Mouse (Mus musculus) heart, postnatal 36 days (tissue): ENCODE data around the gene Ctag2. TPM values are rescaled to one million over a fixed set of nuclear protein-coding genes. Genes with fewer than 3 reads are reported as not detected.

Experiments
- DNase-seq, 2 experiments: peaks; one replicate each; pipeline ENCODE4 v3.0.0; 2021 to 2022
- intact Hi-C: fragments of 180-260 bp; cut with DNase I; formaldehyde crosslinking; loops from one replicate; pipeline ENCODE4 v1.15.1; 2025
- total RNA-seq, 2 experiments: library from RNA; stranded (reverse); gene quantifications; 2 replicates each; pipeline ENCODE4 v1.2.3; 2021

Ctag2 gene
- total RNA-seq = not detected

- no peak for DNase-seq
- intact Hi-C loops = no loop called here
Observed at GRCm38 (mm10) chrX:65047344-65047743, at the start of gene Ctag2. Gene Ctag2 (plus strand): TSS chrX:65047644.
